8 mouse cellular contexts compared by ENCODE assay signal in genomic region chr7:81706027-81706415, GRCm38 (mm10). TPM values are rescaled to one million over a fixed set of nuclear protein-coding genes. Genes with fewer than 3 reads are reported as not detected.
A peak's percentile ranks its signal among the peaks of the same experiment; 100 is the strongest.
DNase-seq lines count a peak whose midpoint lies in the region; ATAC-seq and TF ChIP-seq lines count a peak whose summit lies in the region.

No protein-coding gene starts in this region.

- H3K4me1 ChIP-seq in heart, embryonic 12.5 days (replicated peaks): peaks cover 42% of the 10 kb centered on the region
- H3K4me1 ChIP-seq in ES-Bruce4 (ENCODE audit: control insufficient read depth, insufficient read depth, low read length): no peaks in the 10 kb centered on the region
- H3K4me1 ChIP-seq in forebrain, embryonic 13.5 days: peaks cover 14% of the 10 kb centered on the region
- H3K4me1 ChIP-seq in liver, embryonic 12.5 days: peaks cover 23% of the 10 kb centered on the region

- no peak for TF ChIP-seq CTCF in ES-Bruce4 (IDR thresholded peaks at IDR 0.05; ENCODE audit: low read depth, low read length)

- ATAC-seq in heart, embryonic 12.5 days (ENCODE audit: insufficient number of reproducible peaks, low FRiP score): no peak; the same call in 1 of the 2 replicates
- no peak for ATAC-seq in forebrain, embryonic 13.5 days
- ATAC-seq in liver, embryonic 12.5 days: peak; percentile 38

- WGBS in heart, embryonic 12.5 days: 17% methylated on average over 12 of the region's 12 CpGs
- WGBS in forebrain, embryonic 13.5 days: 30% methylated on average over 12 of the region's 12 CpGs
- WGBS in liver, embryonic 12.5 days (ENCODE audit: insufficient replicate concordance): 35% methylated on average over 12 of the region's 12 CpGs

- TF ChIP-seq POLR2A in ES-Bruce4 (IDR thresholded peaks at IDR 0.05; ENCODE audit: insufficient read depth, low read length): no peak

- peak overlapping the region; percentile 78 for H3K4me3 ChIP-seq in heart, embryonic 12.5 days
- peak overlapping the region; percentile 57 for H3K4me3 ChIP-seq in ES-Bruce4 (ENCODE audit: low read depth, low read length)
- peak overlapping the region; percentile 72 for H3K4me3 ChIP-seq in forebrain, embryonic 13.5 days
- peak overlapping the region; percentile 71 for H3K4me3 ChIP-seq in liver, embryonic 12.5 days

- TF ChIP-seq EP300 in ES-Bruce4 (IDR thresholded peaks at IDR 0.05; ENCODE audit: insufficient read depth, low read depth, low read length): no peak

- H3K9ac ChIP-seq in heart, embryonic 12.5 days: peak overlapping the region; percentile 90
- peak overlapping the region; percentile 90 for H3K9ac ChIP-seq in ES-Bruce4 (ENCODE audit: low read depth, poor library complexity, severe bottlenecking)
- peak overlapping the region; percentile 82 for H3K9ac ChIP-seq in forebrain, embryonic 13.5 days
- H3K9ac ChIP-seq in liver, embryonic 12.5 days: peak overlapping the region; percentile 73

- H3K27ac ChIP-seq in heart, embryonic 12.5 days (ENCODE audit: poor library complexity, severe bottlenecking): peak overlapping the region; percentile 87
- H3K27ac ChIP-seq in ES-Bruce4 (ENCODE audit: insufficient read depth, low read length): no peak overlapping the region
- H3K27ac ChIP-seq in forebrain, embryonic 13.5 days: peak overlapping the region; percentile 60; the same call in 1 of the 2 replicates
- 0 out of 2 replicates have a peak overlapping the region, but pooled peaks have one; percentile 7 for H3K27ac ChIP-seq in liver, embryonic 12.5 days

- H3K27me3 ChIP-seq in heart, embryonic 12.5 days (replicated peaks): peaks cover 26% of the 10 kb centered on the region
- peaks cover 9% of the 10 kb centered on the region for H3K27me3 ChIP-seq in ES-Bruce4 (ENCODE audit: control insufficient read depth, insufficient read depth, low read length, poor library complexity, severe bottlenecking)
- peaks cover 18% of the 10 kb centered on the region for H3K27me3 ChIP-seq in forebrain, embryonic 13.5 days
- peaks cover 85% of the 10 kb centered on the region for H3K27me3 ChIP-seq in liver, embryonic 12.5 days (replicated peaks)

- intact Hi-C loops in heart, postnatal 25 days (cut with DNase I): no loop called here

- H3K4me2 ChIP-seq in heart, embryonic 12.5 days: peak overlapping the region; percentile 82
- peak overlapping the region; percentile 82 for H3K4me2 ChIP-seq in forebrain, embryonic 13.5 days
- peak overlapping the region; percentile 96 for H3K4me2 ChIP-seq in liver, embryonic 12.5 days

- no peak for DNase-seq in heart, postnatal 25 days (ENCODE audit: low spot score)
- DNase-seq in yolk sac, embryonic 10.5 days (ENCODE audit: low spot score): no peak
- no peak for DNase-seq in urinary bladder, postnatal 25 days (ENCODE audit: low spot score)
- no peak for DNase-seq in layer of hippocampus, adult 9-10 months (ENCODE audit: low spot score)

- peaks cover 7% of the 10 kb centered on the region; the same call in 1 of the 2 replicates for H3K9me3 ChIP-seq in heart, embryonic 12.5 days (replicated peaks)
- 0 out of 2 replicates have a peak, but pooled peaks cover 3% of the 10 kb centered on the region for H3K9me3 ChIP-seq in ES-Bruce4 (replicated peaks; ENCODE audit: control insufficient read depth, insufficient read depth, low read length, poor library complexity, severe bottlenecking)
- no peaks in the 10 kb centered on the region; the same call in 1 of the 2 replicates for H3K9me3 ChIP-seq in forebrain, embryonic 13.5 days (replicated peaks)
- H3K9me3 ChIP-seq in liver, embryonic 12.5 days (replicated peaks): no peaks in the 10 kb centered on the region; the same call in 1 of the 2 replicates

- no peaks in the 10 kb centered on the region for H3K36me3 ChIP-seq in heart, embryonic 12.5 days
- H3K36me3 ChIP-seq in ES-Bruce4 (ENCODE audit: control insufficient read depth, insufficient read depth, low read length, poor library complexity, severe bottlenecking): no peaks in the 10 kb centered on the region
- H3K36me3 ChIP-seq in forebrain, embryonic 13.5 days (ENCODE audit: poor library complexity, severe bottlenecking): no peaks in the 10 kb centered on the region; the same call in 1 of the 2 replicates
- H3K36me3 ChIP-seq in liver, embryonic 12.5 days: no peaks in the 10 kb centered on the region

RNA-seq across cellular contexts. Expression of gene Homer2, which starts 1.3 kb away (rescaled TPM):
- 121 and 122 TPM in 2 replicates for polyA plus RNA-seq in heart, embryonic 12.5 days (2016; fragmentation: Nextera tagmentation; extraction: Ambion mirVana)
- 100 to 1,000 TPM; 102 to 112 TPM for total RNA-seq in heart, postnatal 25 days (2021)
- polyA plus RNA-seq in ES-Bruce4 (2011; ENCODE audit: insufficient read depth, insufficient read length, low read depth, missing spikeins): 9.2 and 9.9 TPM in 2 replicates
- polyA plus RNA-seq in forebrain, embryonic 13.5 days (2015; fragmentation: Nextera tagmentation; extraction: Ambion mirVana): 25.7 and 27.8 TPM in 2 replicates
- polyA plus RNA-seq in liver, embryonic 12.5 days (2016; fragmentation: Nextera tagmentation; extraction: Ambion mirVana): 8.8 and 10.0 TPM in 2 replicates

RNA-seq across cellular contexts. Expression of gene Ramac, which starts 56.7 kb away (rescaled TPM):
- 82.4 and 84.5 TPM in 2 replicates for polyA plus RNA-seq in heart, embryonic 12.5 days (2016; fragmentation: Nextera tagmentation; extraction: Ambion mirVana)
- 10 to 100 TPM; 30.0 to 31.1 TPM for total RNA-seq in heart, postnatal 25 days (2021)
- 40.6 and 42.8 TPM in 2 replicates for polyA plus RNA-seq in ES-Bruce4 (2011; ENCODE audit: insufficient read depth, insufficient read length, low read depth, missing spikeins)
- polyA plus RNA-seq in forebrain, embryonic 13.5 days (2015; fragmentation: Nextera tagmentation; extraction: Ambion mirVana): 154 and 158 TPM in 2 replicates
- polyA plus RNA-seq in liver, embryonic 12.5 days (2016; fragmentation: Nextera tagmentation; extraction: Ambion mirVana): 69.7 and 73.6 TPM in 2 replicates
